Mouse (Mus musculus): ENCODE measurements at regions not wholly inside any gene's neighbourhood (a gene's known extent, or its start where the extent isn't known, plus 50 kb on each side); places are given as distances from the start of the nearest gene placed in this dataset.

DNA sequence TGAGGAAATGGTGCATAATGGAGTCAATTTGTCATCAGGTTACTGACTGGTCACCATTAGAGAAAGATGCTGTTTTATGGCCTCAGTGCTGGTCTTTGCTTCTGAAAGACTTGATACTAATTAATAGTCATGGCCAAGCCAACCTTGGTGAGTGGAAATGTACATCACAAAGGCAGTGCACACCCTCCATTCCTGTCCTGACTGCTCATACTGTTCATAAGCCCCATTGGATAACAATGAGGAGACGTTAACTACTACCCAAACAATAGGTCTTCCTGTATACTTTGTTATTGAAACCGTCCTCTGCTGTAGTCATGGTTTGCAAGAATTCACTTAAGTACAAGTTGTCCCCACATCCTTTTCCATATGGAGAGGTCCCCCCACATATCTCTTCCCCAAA is 605.8 kb upstream of the Slc35b3 start:
- no peak overlapping the region for H3K9ac ChIP-seq
- no peak overlapping the region for H3K4me2 ChIP-seq
- 48% methylated on average over 2 of the region's 2 CpGs for WGBS (ENCODE audit: insufficient replicate concordance)
- no peaks in the 10 kb centered on the region for H3K36me3 ChIP-seq (replicated peaks)
- ATAC-seq (ENCODE audit: insufficient read depth), result no peak
- no peak overlapping the region for H3K4me3 ChIP-seq (replicated peaks)
- H3K4me1 ChIP-seq (replicated peaks), result no peaks in the 10 kb centered on the region
- no peaks in the 10 kb centered on the region for H3K9me3 ChIP-seq (replicated peaks)
- H3K27ac ChIP-seq (replicated peaks), result no peak overlapping the region
- H3K27me3 ChIP-seq, result no peaks in the 10 kb centered on the region

DNA sequence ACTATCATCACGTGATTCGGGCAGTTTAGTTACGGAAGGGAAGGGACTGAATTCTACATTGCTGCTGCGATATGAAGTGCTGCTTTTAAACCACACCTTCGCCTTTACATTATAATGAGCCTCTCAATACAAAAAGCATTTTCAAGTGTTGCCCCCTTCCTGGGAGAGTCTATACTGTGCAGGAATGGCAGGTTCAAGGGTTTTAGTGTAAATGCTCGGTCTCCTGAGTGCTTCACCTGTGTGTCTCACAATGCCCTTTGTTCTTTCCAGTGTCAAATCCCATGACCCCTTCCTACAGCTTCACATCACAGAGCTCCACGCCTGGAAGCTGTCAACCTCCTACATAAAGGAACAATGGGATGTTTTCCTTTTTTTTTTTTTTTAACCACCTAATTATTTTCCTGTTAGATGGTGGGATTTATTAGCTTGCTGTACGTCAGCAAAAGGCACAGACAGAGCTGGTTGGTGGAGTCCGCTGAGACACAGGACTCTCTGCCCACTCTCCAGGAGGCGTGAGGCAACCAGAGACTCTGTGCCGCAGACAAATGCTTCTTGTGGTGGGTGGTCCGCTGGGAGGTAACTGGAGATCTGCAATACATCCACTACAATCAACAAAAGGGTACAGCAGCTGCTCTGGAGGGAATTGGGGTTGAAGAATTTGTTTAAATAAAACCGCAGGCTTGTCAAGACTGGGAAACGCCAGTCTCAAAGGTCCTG is 577.2 kb upstream of the Slc35b3 start:
- Histone ChIP-seq H3K4me2 (no peak overlapping the region), H3K4me1 (replicated peaks) (no peaks in the 10 kb centered on the region), H3K27me3 (no peaks in the 10 kb centered on the region), H3K27ac (replicated peaks) (no peak overlapping the region), H3K9me3 (replicated peaks) (no peaks in the 10 kb centered on the region), H3K9ac (no peak overlapping the region), H3K36me3 (replicated peaks) (no peaks in the 10 kb centered on the region), H3K4me3 (replicated peaks) (no peak overlapping the region)
- 56% methylated on average over 14 of the region's 14 CpGs for WGBS (ENCODE audit: insufficient replicate concordance)
- no peak for ATAC-seq (ENCODE audit: insufficient read depth)

DNA sequence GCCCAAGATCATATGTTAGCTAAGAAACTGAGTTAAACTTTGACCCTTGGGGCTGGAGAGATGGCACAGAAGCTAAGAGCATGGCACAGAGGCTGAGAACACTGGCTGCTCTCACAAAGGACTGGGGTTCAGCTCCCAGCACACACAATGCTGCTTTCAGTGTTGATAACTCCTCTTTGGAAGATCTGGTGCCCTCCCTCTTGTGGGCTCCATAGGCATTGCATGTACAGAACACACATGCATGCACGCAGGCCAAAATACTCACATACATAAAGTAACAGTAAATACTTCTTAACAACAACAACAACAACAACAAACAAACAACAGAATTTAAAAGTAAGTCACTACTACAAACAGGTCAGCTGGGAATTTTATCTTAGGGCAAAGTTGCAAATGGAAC is 565.8 kb upstream of the Slc35b3 start:
- WGBS (ENCODE audit: insufficient replicate concordance), result 68% methylated on average over 1 of the region's 1 CpGs
- Histone ChIP-seq H3K9me3 (replicated peaks) (no peaks in the 10 kb centered on the region), H3K4me2 (no peak overlapping the region), H3K36me3 (replicated peaks) (no peaks in the 10 kb centered on the region), H3K9ac (no peak overlapping the region), H3K27me3 (no peaks in the 10 kb centered on the region), H3K27ac (replicated peaks) (no peak overlapping the region), H3K4me3 (replicated peaks) (no peak overlapping the region), H3K4me1 (replicated peaks) (no peaks in the 10 kb centered on the region)
- no peak for ATAC-seq (ENCODE audit: insufficient read depth)

GRCm38 (mm10) chr13:39523856-39524301 is 563.2 kb upstream of the Slc35b3 start:
- no peaks in the 10 kb centered on the region for H3K9me3 ChIP-seq (replicated peaks)
- H3K27ac ChIP-seq (replicated peaks), result no peak overlapping the region
- no peak overlapping the region for H3K4me3 ChIP-seq (replicated peaks)
- no peak for ATAC-seq (ENCODE audit: insufficient read depth)
- no peak overlapping the region for H3K4me2 ChIP-seq
- H3K4me1 ChIP-seq (replicated peaks), result no peaks in the 10 kb centered on the region
- 66% methylated on average over 9 of the region's 9 CpGs for WGBS (ENCODE audit: insufficient replicate concordance)
- no peak overlapping the region for H3K9ac ChIP-seq
- H3K27me3 ChIP-seq, result no peaks in the 10 kb centered on the region
- H3K36me3 ChIP-seq (replicated peaks), result no peaks in the 10 kb centered on the region

DNA sequence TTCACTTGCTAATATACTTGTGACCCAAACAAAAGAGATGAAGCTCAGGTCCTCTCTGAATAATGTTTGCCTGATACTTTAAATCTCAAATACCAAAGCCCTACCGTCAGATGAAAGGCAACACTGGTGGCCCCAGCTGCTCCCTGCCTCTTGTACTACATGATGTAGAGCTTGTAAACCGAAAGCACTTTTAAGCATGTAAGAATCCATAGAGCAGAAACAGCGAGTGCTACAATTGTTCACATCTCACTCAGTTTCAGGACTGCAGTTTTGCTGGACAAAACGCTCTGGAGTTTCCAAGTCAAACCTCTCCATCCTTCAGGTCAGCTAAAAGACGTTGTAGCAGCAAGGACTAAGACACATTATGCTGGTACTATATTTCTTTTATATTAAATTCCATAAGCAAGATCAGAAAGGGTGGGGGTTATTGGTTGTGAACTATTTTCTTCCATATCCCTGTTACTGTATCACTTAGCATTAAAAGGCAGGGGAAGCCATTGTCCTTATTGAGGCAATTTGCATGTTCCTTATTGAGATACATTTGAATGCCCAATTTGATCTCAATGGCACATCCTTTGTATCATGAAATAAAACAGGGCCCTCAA is 562.7 kb upstream of the Slc35b3 start:
- no peaks in the 10 kb centered on the region for H3K9me3 ChIP-seq (replicated peaks)
- no peak overlapping the region for H3K27ac ChIP-seq (replicated peaks)
- H3K27me3 ChIP-seq, result no peaks in the 10 kb centered on the region
- no peak overlapping the region for H3K4me2 ChIP-seq
- no peak for ATAC-seq (ENCODE audit: insufficient read depth)
- no peaks in the 10 kb centered on the region for H3K4me1 ChIP-seq (replicated peaks)
- no peak overlapping the region for H3K9ac ChIP-seq
- no peak overlapping the region for H3K4me3 ChIP-seq (replicated peaks)
- 53% methylated on average over 5 of the region's 5 CpGs for WGBS (ENCODE audit: insufficient replicate concordance)
- H3K36me3 ChIP-seq (replicated peaks), result no peaks in the 10 kb centered on the region

- H3K4me3 ChIP-seq (replicated peaks), result no peak overlapping the region
- H3K36me3 ChIP-seq (replicated peaks), result no peaks in the 10 kb centered on the region
- no peaks in the 10 kb centered on the region for H3K4me1 ChIP-seq (replicated peaks)
- no peaks in the 10 kb centered on the region for H3K27me3 ChIP-seq
- no peak overlapping the region for H3K4me2 ChIP-seq
- no peak overlapping the region for H3K27ac ChIP-seq (replicated peaks)
- H3K9me3 ChIP-seq (replicated peaks), result no peaks in the 10 kb centered on the region
- 73% methylated on average over 9 of the region's 9 CpGs for WGBS (ENCODE audit: insufficient replicate concordance)
- ATAC-seq (ENCODE audit: insufficient read depth), result no peak
- no peak overlapping the region for H3K9ac ChIP-seq
These were observed 560.2 kb upstream of the Slc35b3 start for GRCm38 (mm10) chr13:39520846-39521245.

DNA sequence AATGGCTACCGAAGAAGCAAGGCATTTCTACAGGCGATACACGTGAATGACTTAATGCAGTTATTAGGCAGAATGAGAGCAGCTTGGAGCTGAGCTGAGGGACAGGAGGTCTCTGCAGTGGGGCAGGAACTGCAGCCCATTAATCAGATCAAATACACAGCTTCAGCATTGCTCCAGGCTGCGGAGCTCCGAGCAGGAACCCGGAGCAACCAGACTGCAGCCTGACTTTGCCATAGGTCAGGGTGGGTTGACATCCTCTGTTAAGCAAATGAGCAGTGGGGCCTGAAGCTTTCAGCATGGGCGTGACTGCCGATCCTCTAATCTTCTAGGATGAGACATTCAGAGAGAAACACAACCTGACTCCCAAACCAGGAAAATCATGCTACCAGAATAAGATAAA is 555.4 kb upstream of the Slc35b3 start:
- no peak overlapping the region for H3K9ac ChIP-seq
- H3K27me3 ChIP-seq, result no peaks in the 10 kb centered on the region
- no peaks in the 10 kb centered on the region for H3K9me3 ChIP-seq (replicated peaks)
- H3K4me1 ChIP-seq (replicated peaks), result no peaks in the 10 kb centered on the region
- H3K4me3 ChIP-seq (replicated peaks), result no peak overlapping the region
- no peak overlapping the region for H3K27ac ChIP-seq (replicated peaks)
- ATAC-seq (ENCODE audit: insufficient read depth), result no peak
- H3K36me3 ChIP-seq (replicated peaks), result no peaks in the 10 kb centered on the region
- H3K4me2 ChIP-seq, result no peak overlapping the region
- WGBS (ENCODE audit: insufficient replicate concordance), result 56% methylated on average over 8 of the region's 8 CpGs

DNA sequence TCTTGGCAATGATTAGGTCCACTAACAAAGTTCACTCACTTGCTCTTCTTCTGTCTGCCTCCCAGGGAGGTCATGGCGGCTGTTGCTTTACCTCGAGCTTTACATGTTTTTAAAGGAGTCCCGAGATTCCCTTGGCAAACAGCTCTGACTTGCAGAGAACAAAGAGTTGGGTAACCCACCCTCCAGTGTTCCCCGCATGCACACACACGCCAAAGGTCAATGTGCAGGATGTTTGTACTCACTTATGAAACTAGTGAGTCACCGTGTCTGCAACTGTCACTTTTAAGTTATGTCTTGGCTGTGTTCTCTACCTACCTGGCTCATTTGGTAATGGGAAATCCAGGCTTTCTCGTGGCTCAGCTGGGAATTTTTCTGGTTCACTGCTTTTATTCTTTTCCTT is 529.1 kb upstream of the Slc35b3 start:
- Histone ChIP-seq H3K4me2 (no peak overlapping the region), H3K27me3 (no peaks in the 10 kb centered on the region), H3K9ac (no peak overlapping the region), H3K4me3 (replicated peaks) (no peak overlapping the region), H3K9me3 (replicated peaks) (no peaks in the 10 kb centered on the region), H3K36me3 (replicated peaks) (no peaks in the 10 kb centered on the region), H3K4me1 (replicated peaks) (no peaks in the 10 kb centered on the region), H3K27ac (replicated peaks) (no peak overlapping the region)
- WGBS (ENCODE audit: insufficient replicate concordance), result 60% methylated on average over 7 of the region's 7 CpGs
- no peak for ATAC-seq (ENCODE audit: insufficient read depth)

- Histone ChIP-seq H3K9me3 (replicated peaks) (no peaks in the 10 kb centered on the region), H3K4me2 (no peak overlapping the region), H3K4me1 (replicated peaks) (no peaks in the 10 kb centered on the region), H3K36me3 (replicated peaks) (no peaks in the 10 kb centered on the region), H3K9ac (no peak overlapping the region), H3K27ac (replicated peaks) (no peak overlapping the region), H3K4me3 (replicated peaks) (no peak overlapping the region), H3K27me3 (no peaks in the 10 kb centered on the region)
- ATAC-seq (ENCODE audit: insufficient read depth), result no peak
- 42% methylated on average over 6 of the region's 6 CpGs for WGBS (ENCODE audit: insufficient replicate concordance)
These were observed 511.9 kb upstream of the Slc35b3 start for GRCm38 (mm10) chr13:39472621-39473020.

DNA sequence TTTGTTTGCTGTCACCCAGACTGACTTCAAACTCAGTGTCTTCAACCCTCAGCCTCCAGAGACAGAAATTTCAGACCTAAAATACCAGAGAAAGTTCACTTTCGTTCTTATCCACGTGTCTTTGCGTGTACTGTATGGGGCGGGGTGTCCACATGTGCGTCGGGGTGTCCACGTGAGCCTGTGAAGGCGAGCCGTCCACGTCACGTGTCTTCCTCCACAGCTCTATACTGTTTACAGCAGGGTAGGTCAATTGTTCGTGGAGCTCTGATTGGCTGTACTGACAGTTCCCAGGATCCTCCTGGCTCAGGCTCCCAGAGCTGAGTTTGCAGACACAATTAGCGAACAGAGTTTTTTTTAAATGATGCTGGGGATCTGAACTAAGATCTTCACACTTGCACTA is 481.1 kb upstream of the Slc35b3 start:
- Histone ChIP-seq H3K27ac (replicated peaks) (no peak overlapping the region), H3K27me3 (no peaks in the 10 kb centered on the region), H3K4me1 (replicated peaks) (no peaks in the 10 kb centered on the region), H3K4me3 (replicated peaks) (no peak overlapping the region), H3K4me2 (no peak overlapping the region), H3K36me3 (replicated peaks) (no peaks in the 10 kb centered on the region), H3K9ac (no peak overlapping the region), H3K9me3 (replicated peaks) (no peaks in the 10 kb centered on the region)
- ATAC-seq (ENCODE audit: insufficient read depth), result no peak
- 74% methylated on average over 13 of the region's 13 CpGs for whole genome bisulfite sequencing (ENCODE audit: insufficient replicate concordance)

DNA sequence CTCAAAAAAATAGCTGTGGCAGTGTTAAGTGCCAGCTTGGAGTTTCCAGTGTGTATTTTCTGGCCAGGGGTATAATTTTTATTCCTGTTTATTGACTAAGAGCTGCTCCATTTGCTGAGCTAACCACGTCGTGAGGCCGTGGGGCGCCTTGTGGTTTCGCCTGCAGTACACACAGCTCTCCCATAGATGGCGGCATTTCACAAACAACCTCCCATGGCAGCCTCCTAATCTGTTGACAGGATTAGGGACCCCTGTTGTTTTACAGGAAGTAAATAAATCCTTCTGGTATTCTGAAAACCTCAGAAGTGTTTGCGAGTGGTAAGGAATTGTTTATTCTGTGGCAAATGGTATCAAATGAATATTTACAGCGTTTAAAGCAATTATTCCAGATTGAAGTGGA is 480.2 kb upstream of the Slc35b3 start:
- no peak overlapping the region for H3K9ac ChIP-seq
- no peaks in the 10 kb centered on the region for H3K36me3 ChIP-seq (replicated peaks)
- no peaks in the 10 kb centered on the region for H3K4me1 ChIP-seq (replicated peaks)
- no peak for ATAC-seq (ENCODE audit: insufficient read depth)
- peak overlapping the region; percentile 44 for H3K4me2 ChIP-seq
- H3K27me3 ChIP-seq, result no peaks in the 10 kb centered on the region
- H3K9me3 ChIP-seq (replicated peaks), result no peaks in the 10 kb centered on the region
- 14% methylated on average over 8 of the region's 8 CpGs for WGBS (ENCODE audit: insufficient replicate concordance)
- no peak overlapping the region for H3K27ac ChIP-seq (replicated peaks)
- H3K4me3 ChIP-seq (replicated peaks), result no peak overlapping the region

GRCm38 (mm10) chr13:39440336-39440735 is 479.7 kb upstream of the Slc35b3 start:
- H3K27me3 ChIP-seq, result no peaks in the 10 kb centered on the region
- H3K9ac ChIP-seq, result no peak overlapping the region
- H3K27ac ChIP-seq (replicated peaks), result no peak overlapping the region
- H3K4me2 ChIP-seq, result peak overlapping the region; percentile 44
- H3K36me3 ChIP-seq (replicated peaks), result no peaks in the 10 kb centered on the region
- no peaks in the 10 kb centered on the region for H3K4me1 ChIP-seq (replicated peaks)
- 64% methylated on average over 10 of the region's 10 CpGs for WGBS (ENCODE audit: insufficient replicate concordance)
- no peak overlapping the region for H3K4me3 ChIP-seq (replicated peaks)
- H3K9me3 ChIP-seq (replicated peaks), result no peaks in the 10 kb centered on the region
- ATAC-seq (ENCODE audit: insufficient read depth), result peak; percentile 28; the same call in 1 of the 2 replicates
